Comparison of ENCODE assay signal across 13 mouse cellular contexts in the genomic region with DNA sequence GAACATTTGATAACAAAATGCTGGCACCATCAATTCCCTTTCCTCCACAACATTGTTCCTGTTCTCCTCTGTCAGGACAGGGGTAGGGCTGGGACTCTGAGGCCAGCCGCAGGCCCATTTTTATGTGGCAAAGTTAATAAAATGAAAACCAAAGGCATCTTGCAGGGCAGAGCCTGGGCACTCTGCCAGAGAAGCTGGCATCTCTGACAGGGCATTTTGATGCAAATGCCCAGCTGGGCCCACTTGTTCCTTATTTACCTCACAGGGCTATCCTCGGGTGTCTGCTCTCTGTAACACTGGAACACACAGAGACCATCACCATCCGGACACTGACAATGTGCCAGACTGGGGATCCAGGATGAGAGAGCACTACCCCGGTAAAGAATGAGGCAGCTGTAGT.
DNase-seq lines count a peak whose midpoint lies in the region; ATAC-seq lines count a peak whose summit lies in the region.
"Had no signal": no experiment of that assay in that cellular context is flagged by ENCODE, and none has a peak within 500 bp of the region (broad histone marks: within the 10 kb centered on the region; RNA-seq: fewer than 3 reads in every experiment).

No protein-coding gene starts in this region.

- WGBS in neural tube, embryonic 12.5 days, result 60% methylated on average over 4 of the region's 4 CpGs
- 45% methylated on average over 4 of the region's 4 CpGs for WGBS in neural tube, embryonic 13.5 days
- WGBS in embryonic facial prominence, embryonic 10.5 days, result 87% methylated on average over 4 of the region's 4 CpGs

- DNase-seq in frontal cortex, postnatal 36 days (ENCODE audit: low spot score in 2 of 2), result peak; percentile 6 to 11
- no peak for DNase-seq in frontal cortex, adult 2 months (ENCODE audit: extremely low spot score in 1 of 2, low spot score in 1 of 2)
- no peak for DNase-seq in neural tube, embryonic 10.5 days (ENCODE audit: extremely low spot score, low spot score)
- DNase-seq in cerebellum, postnatal 25 days, result peak; percentile 52 to 73
- no peak for DNase-seq in lung, postnatal 10 days
- no peak for DNase-seq in embryonic facial prominence, embryonic 10.5 days (ENCODE audit: low spot score)
- DNase-seq: kidney, adult 2 months; thymus, adult 18-20 months had no signal

- peak; percentile 89 for ATAC-seq in neural tube, embryonic 12.5 days (ENCODE audit: low FRiP score, low read depth)
- peak; percentile 90 for ATAC-seq in neural tube, embryonic 13.5 days (ENCODE audit: low read depth)
- ATAC-seq: CD4-positive, CD25-positive, alpha-beta regulatory T cell, adult 4 months had no signal

- H3K27ac ChIP-seq in neural tube, embryonic 12.5 days, result no peak overlapping the region
- no peak overlapping the region for H3K27ac ChIP-seq in neural tube, embryonic 13.5 days (replicated peaks)
- H3K27ac ChIP-seq in embryonic facial prominence, embryonic 10.5 days (replicated peaks), result no peak overlapping the region
- H3K27ac ChIP-seq: limb, embryonic 12.5 days had no signal

- no peaks in the 10 kb centered on the region for H3K4me1 ChIP-seq in neural tube, embryonic 12.5 days
- peaks cover 7% of the 10 kb centered on the region for H3K4me1 ChIP-seq in neural tube, embryonic 13.5 days (replicated peaks)
- H3K4me1 ChIP-seq in embryonic facial prominence, embryonic 10.5 days, result no peaks in the 10 kb centered on the region
- H3K4me1 ChIP-seq: heart, embryonic 12.5 days; limb, embryonic 12.5 days had no signal

- H3K36me3 ChIP-seq in neural tube, embryonic 12.5 days, result no peaks in the 10 kb centered on the region
- H3K36me3 ChIP-seq in neural tube, embryonic 13.5 days, result no peaks in the 10 kb centered on the region
- H3K36me3 ChIP-seq in embryonic facial prominence, embryonic 10.5 days (replicated peaks), result no peaks in the 10 kb centered on the region
- H3K36me3 ChIP-seq: heart, embryonic 12.5 days; limb, embryonic 12.5 days had no signal

- H3K27me3 ChIP-seq in neural tube, embryonic 12.5 days (replicated peaks), result no peaks in the 10 kb centered on the region
- no peaks in the 10 kb centered on the region for H3K27me3 ChIP-seq in neural tube, embryonic 13.5 days
- no peaks in the 10 kb centered on the region for H3K27me3 ChIP-seq in embryonic facial prominence, embryonic 10.5 days (replicated peaks; ENCODE audit: low read depth, poor library complexity, severe bottlenecking)
- H3K27me3 ChIP-seq: heart, embryonic 12.5 days; limb, embryonic 12.5 days had no signal

- H3K9me3 ChIP-seq in neural tube, embryonic 12.5 days, result no peaks in the 10 kb centered on the region
- no peaks in the 10 kb centered on the region for H3K9me3 ChIP-seq in neural tube, embryonic 13.5 days
- H3K9me3 ChIP-seq in embryonic facial prominence, embryonic 10.5 days, result no peaks in the 10 kb centered on the region
- H3K9me3 ChIP-seq: heart, embryonic 12.5 days; limb, embryonic 12.5 days had no signal

- no peak overlapping the region for H3K4me3 ChIP-seq in neural tube, embryonic 12.5 days
- no peak overlapping the region for H3K4me3 ChIP-seq in neural tube, embryonic 13.5 days
- H3K4me3 ChIP-seq in embryonic facial prominence, embryonic 10.5 days, result no peak overlapping the region
- H3K4me3 ChIP-seq: heart, embryonic 12.5 days; limb, embryonic 12.5 days had no signal

- H3K4me2 ChIP-seq in neural tube, embryonic 12.5 days (replicated peaks), result no peak overlapping the region
- no peak overlapping the region for H3K4me2 ChIP-seq in neural tube, embryonic 13.5 days
- H3K4me2 ChIP-seq: heart, embryonic 12.5 days; limb, embryonic 12.5 days had no signal

- H3K9ac ChIP-seq in neural tube, embryonic 12.5 days, result no peak overlapping the region
- H3K9ac ChIP-seq in neural tube, embryonic 13.5 days, result no peak overlapping the region
- H3K9ac ChIP-seq: heart, embryonic 12.5 days; limb, embryonic 12.5 days had no signal

Comparison
In these comparisons a context has a peak if more than half of its experiments do, and no peak if none do; other contexts are left out.
1. DNase-seq: peak in frontal cortex, postnatal 36 days (2 of 2) and cerebellum, postnatal 25 days (2 of 2); none in frontal cortex, adult 2 months (0 of 2), neural tube, embryonic 10.5 days (single experiment), lung, postnatal 10 days (single experiment) and embryonic facial prominence, embryonic 10.5 days (single experiment).